Mouse (Mus musculus): ENCODE data around the gene Klhl33. TPM values are rescaled to one million over a fixed set of nuclear protein-coding genes. Genes with fewer than 3 reads are reported as not detected.
A peak's percentile ranks its signal among the peaks of the same experiment; 100 is the strongest.
"Not testable (repeated sequence)": the region's sequence is repeated elsewhere in the genome, so short reads cannot be mapped to it uniquely, and the experiment has no call there.

Gene Klhl33
- total and polyA plus RNA-seq, 3 experiments = 14.4 to 25.8 (median 22.3) TPM

GRCm38 (mm10) chr14:50929951-50930350, 32.6 kb upstream of the Klhl33 start:
- H3K36me3 ChIP-seq (ENCODE audit: control insufficient read depth, insufficient read depth, low read length) = peaks cover 2% of the 10 kb centered on the region
- H3K4me1 ChIP-seq (ENCODE audit: control insufficient read depth, insufficient read depth, low read length) = peaks cover 3% of the 10 kb centered on the region
- TF ChIP-seq EP300 (IDR thresholded peaks at IDR 0.05; ENCODE audit: insufficient read depth, low read depth, low read length) = no peak
- no peak for TF ChIP-seq CTCF (IDR thresholded peaks at IDR 0.05)
- TF ChIP-seq POLR2A (IDR thresholded peaks at IDR 0.05; ENCODE audit: insufficient read depth, low read depth, low read length) = no peak
- peak overlapping the region; percentile 97 for H3K4me3 ChIP-seq
- intact Hi-C loops (cut with DNase I) = loop anchor here (2.0 to 5.0 kb wide), 2 partner anchors 15 to 123 kb away; partner anchors contain the start of genes Ccnb1ip1, Gm49342 and Parp2
- H3K9ac ChIP-seq (ENCODE audit: low read depth, low read length) = peak overlapping the region; percentile 88
- 6% methylated on average over 10 of the region's 10 CpGs for WGBS
- no peaks in the 10 kb centered on the region for H3K27me3 ChIP-seq (ENCODE audit: control insufficient read depth, insufficient read depth, low read length)
- no peaks in the 10 kb centered on the region for H3K79me2 ChIP-seq (replicated peaks; ENCODE audit: control insufficient read depth, insufficient read depth, low read length)
- peak overlapping the region; percentile 97 for H3K27ac ChIP-seq
- DNase-seq = no peak

DNA sequence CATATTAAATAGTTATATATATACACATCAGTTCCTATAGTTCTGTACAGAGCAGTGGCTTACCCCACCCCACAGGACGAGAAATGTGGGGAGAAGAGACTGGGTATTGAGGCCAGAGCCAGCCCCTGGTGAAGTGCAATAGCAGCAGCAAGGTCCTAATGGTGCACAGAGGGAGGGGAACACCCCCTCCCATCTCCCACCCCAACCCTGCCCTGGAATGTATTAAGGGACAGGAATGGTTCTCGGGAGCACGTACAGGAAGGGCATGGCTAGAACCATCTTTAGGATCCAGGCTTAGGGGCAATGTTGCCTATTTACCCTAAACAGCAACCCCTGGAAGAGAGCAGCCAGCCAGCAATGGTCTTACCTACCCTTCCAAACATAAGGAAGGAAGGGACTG, 30.1 kb upstream of the Klhl33 start:
- intact Hi-C loops (cut with DNase I) = no loop called here
- Histone ChIP-seq H3K9ac (ENCODE audit: low read depth, low read length) (no peak overlapping the region), H3K79me2 (replicated peaks; ENCODE audit: control insufficient read depth, insufficient read depth, low read length) (no peaks in the 10 kb centered on the region), H3K36me3 (ENCODE audit: control insufficient read depth, insufficient read depth, low read length) (peaks cover 2% of the 10 kb centered on the region), H3K27me3 (ENCODE audit: control insufficient read depth, insufficient read depth, low read length) (no peaks in the 10 kb centered on the region), H3K27ac (no peak overlapping the region), H3K4me1 (ENCODE audit: control insufficient read depth, insufficient read depth, low read length) (peaks cover 4% of the 10 kb centered on the region), H3K4me3 (no peak overlapping the region)
- DNase-seq = no peak
- 58% methylated on average over 3 of the region's 3 CpGs for WGBS
- TF ChIP-seq CTCF (IDR thresholded peaks at IDR 0.05) = no peak
- no peak for TF ChIP-seq EP300 (IDR thresholded peaks at IDR 0.05; ENCODE audit: insufficient read depth, low read depth, low read length)
- no peak for TF ChIP-seq POLR2A (IDR thresholded peaks at IDR 0.05; ENCODE audit: insufficient read depth, low read depth, low read length)

DNA sequence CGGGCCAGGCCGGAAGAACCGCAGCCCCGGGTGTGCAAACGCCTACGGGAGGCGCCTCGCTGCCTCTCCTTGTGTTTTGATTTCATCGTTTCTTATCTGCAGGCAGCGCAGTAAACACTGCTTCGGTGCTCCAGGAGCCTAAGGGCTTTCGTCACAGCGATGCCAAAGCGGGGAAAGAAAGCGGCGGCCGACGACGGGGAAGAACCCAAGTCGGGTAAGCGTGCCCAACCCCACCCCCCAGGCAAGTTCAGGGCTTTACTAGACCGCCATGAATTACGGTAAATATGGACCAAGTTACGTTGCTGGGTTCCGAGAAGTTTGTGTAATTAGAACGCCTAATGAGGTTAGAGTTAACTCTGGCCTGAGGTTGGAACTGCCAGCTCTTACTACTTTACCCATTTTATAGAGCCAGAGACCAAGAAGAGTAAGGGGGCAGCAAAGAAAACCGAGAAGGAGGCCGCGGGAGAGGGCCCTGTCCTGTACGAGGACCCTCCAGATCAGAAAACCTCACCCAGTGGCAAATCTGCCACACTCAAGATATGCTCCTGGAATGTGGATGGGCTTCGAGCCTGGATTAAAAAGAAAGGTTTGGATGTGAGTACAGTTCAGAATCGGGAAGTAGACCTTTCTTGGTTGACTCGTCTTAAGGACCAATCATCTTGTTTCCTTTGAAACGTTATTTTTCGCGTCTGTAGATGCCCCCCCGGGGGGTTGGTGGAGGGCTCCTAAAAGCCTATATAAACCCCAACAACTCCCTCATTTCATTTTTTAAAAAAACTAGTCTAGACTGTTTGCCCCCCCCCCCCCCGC, 28.0 kb upstream of the Klhl33 start:
- peak overlapping the region; percentile 95 for H3K27ac ChIP-seq
- peak overlapping the region; percentile 64 for H3K4me3 ChIP-seq
- H3K4me1 ChIP-seq (ENCODE audit: control insufficient read depth, insufficient read depth, low read length) = peaks cover 3% of the 10 kb centered on the region
- peak overlapping the region; percentile 20 for H3K9ac ChIP-seq (ENCODE audit: low read depth, low read length)
- peaks cover 2% of the 10 kb centered on the region for H3K36me3 ChIP-seq (ENCODE audit: control insufficient read depth, insufficient read depth, low read length)
- intact Hi-C loops (cut with DNase I) = no loop called here
- DNase-seq = no peak
- no peaks in the 10 kb centered on the region for H3K79me2 ChIP-seq (replicated peaks; ENCODE audit: control insufficient read depth, insufficient read depth, low read length)
- no peaks in the 10 kb centered on the region for H3K27me3 ChIP-seq (ENCODE audit: control insufficient read depth, insufficient read depth, low read length)
- WGBS = 2% methylated on average over 38 of the region's 38 CpGs
- no peak for TF ChIP-seq EP300 (IDR thresholded peaks at IDR 0.05; ENCODE audit: insufficient read depth, low read depth, low read length)
- TF ChIP-seq CTCF (IDR thresholded peaks at IDR 0.05) = no peak
- TF ChIP-seq POLR2A (IDR thresholded peaks at IDR 0.05; ENCODE audit: insufficient read depth, low read depth, low read length) = peak; percentile 33; the same call in 1 of the 2 replicates

GRCm38 (mm10) chr14:50924281-50925064, 27.2 kb upstream of the Klhl33 start, which contains the start of the genes Osgep and Apex1:
Gene Osgep (minus strand): TSS chr14:50924893.
Gene Apex1 (plus strand): TSS chr14:50924968.
- Histone ChIP-seq H3K36me3 (ENCODE audit: control insufficient read depth, insufficient read depth, low read length) (peaks cover 1% of the 10 kb centered on the region), H3K79me2 (replicated peaks; ENCODE audit: control insufficient read depth, insufficient read depth, low read length) (no peaks in the 10 kb centered on the region), H3K27me3 (ENCODE audit: control insufficient read depth, insufficient read depth, low read length) (no peaks in the 10 kb centered on the region), H3K9ac (ENCODE audit: low read depth, low read length) (peak within 1 kb of the TSS; percentile 88), H3K4me3 (peak within 1 kb of the TSS; percentile 64), H3K27ac (peak within 1 kb of the TSS; percentile 95), H3K4me1 (ENCODE audit: control insufficient read depth, insufficient read depth, low read length) (peaks cover 3% of the 10 kb centered on the region)
- under 1% methylated on average over 57 of the region's 57 CpGs for WGBS
- intact Hi-C loops (cut with DNase I) = no loop called here
- TF ChIP-seq CTCF (IDR thresholded peaks at IDR 0.05) = no peak
- TF ChIP-seq EP300 (IDR thresholded peaks at IDR 0.05; ENCODE audit: insufficient read depth, low read depth, low read length) = no peak
- TF ChIP-seq POLR2A (IDR thresholded peaks at IDR 0.05; ENCODE audit: insufficient read depth, low read depth, low read length) = peak; percentile 79
- peak; percentile 94 to 96 for DNase-seq

- H3K36me3 ChIP-seq (ENCODE audit: control insufficient read depth, insufficient read depth, low read length); H3K4me1 ChIP-seq (ENCODE audit: control insufficient read depth, insufficient read depth, low read length); DNase-seq; H3K9ac ChIP-seq (ENCODE audit: low read depth, low read length); H3K79me2 ChIP-seq (replicated peaks; ENCODE audit: control insufficient read depth, insufficient read depth, low read length); H3K27me3 ChIP-seq (ENCODE audit: control insufficient read depth, insufficient read depth, low read length); intact Hi-C loops (cut with DNase I): not testable (repeated sequence)
- Histone ChIP-seq H3K27ac (peak overlapping the region; percentile 95), H3K4me3 (peak overlapping the region; percentile 64)
- WGBS = 53% methylated on average over 1 of the region's 1 CpGs
These were observed 26.1 kb upstream of the Klhl33 start for GRCm38 (mm10) chr14:50923437-50923836.

Data from heart, adult 2 months (tissue).